Mouse (Mus musculus): ENCODE data around the gene Rpl35. TPM values are rescaled to one million over a fixed set of nuclear protein-coding genes. Genes with fewer than 3 reads are reported as not detected.
A peak's percentile ranks its signal among the peaks of the same experiment; 100 is the strongest.
"Not testable (repeated sequence)": the region's sequence is repeated elsewhere in the genome, so short reads cannot be mapped to it uniquely, and the experiment has no call there.

The Rpl35 gene
- 592 and 671 TPM in 2 replicates for polyA plus RNA-seq (2015; fragmentation: Nextera tagmentation; extraction: Ambion mirVana)

DNA sequence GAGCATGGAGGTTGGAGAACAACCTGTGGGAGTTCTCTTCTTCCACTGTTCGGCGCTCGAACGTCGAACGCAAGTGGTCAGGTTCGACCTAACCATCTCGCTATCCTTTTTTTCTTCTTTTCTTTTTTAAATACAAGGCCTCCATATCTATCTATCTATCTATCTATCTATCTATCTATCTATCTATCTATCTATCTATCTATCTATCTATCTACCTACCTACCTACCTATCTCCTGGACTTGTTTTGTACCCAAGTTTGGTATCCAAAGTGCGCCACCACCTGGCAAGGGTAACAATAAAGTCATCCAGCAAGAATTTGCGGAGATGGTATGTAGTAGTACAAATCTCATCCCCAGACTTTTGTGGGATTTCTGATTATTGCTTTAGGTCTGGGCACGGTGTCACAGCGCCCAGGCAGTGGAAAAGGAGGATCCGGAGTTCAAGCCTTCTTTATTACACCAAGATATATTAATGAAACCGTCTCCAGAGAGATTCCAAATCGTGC lies at the start of gene Rpl35:
Gene Rpl35 (minus strand): TSS at position 51 of the 506 bp plus-strand sequence.
- peak within 1 kb of the TSS; percentile 83 for H3K9ac ChIP-seq
- 12% methylated on average over 15 of the region's 15 CpGs for WGBS
- no peaks in the 10 kb centered on the region for H3K9me3 ChIP-seq
- H3K27me3 ChIP-seq: no peaks in the 10 kb centered on the region
- no peak for ATAC-seq (ENCODE audit: low FRiP score, low read depth)
- peak within 1 kb of the TSS; percentile 57 for H3K4me3 ChIP-seq
- peak within 1 kb of the TSS; percentile 87 for H3K27ac ChIP-seq (replicated peaks)
- peaks cover 54% of the 10 kb centered on the region for H3K4me1 ChIP-seq (replicated peaks)
- peak within 1 kb of the TSS; percentile 79 for H3K4me2 ChIP-seq
- H3K36me3 ChIP-seq: peaks cover 19% of the 10 kb centered on the region

GRCm38 (mm10) chr2:39048515-39048914 lies 43.1 kb upstream of the Rpl35 start:
- no peak overlapping the region for H3K4me2 ChIP-seq
- peaks cover 75% of the 10 kb centered on the region for H3K36me3 ChIP-seq
- 94% methylated on average over 1 of the region's 1 CpGs for WGBS
- ATAC-seq (ENCODE audit: low FRiP score, low read depth): no peak
- no peak overlapping the region for H3K27ac ChIP-seq (replicated peaks)
- no peaks in the 10 kb centered on the region for H3K27me3 ChIP-seq
- no peaks in the 10 kb centered on the region for H3K9me3 ChIP-seq
- H3K4me3 ChIP-seq: no peak overlapping the region
- no peaks in the 10 kb centered on the region for H3K4me1 ChIP-seq (replicated peaks)
- H3K9ac ChIP-seq: no peak overlapping the region

DNA sequence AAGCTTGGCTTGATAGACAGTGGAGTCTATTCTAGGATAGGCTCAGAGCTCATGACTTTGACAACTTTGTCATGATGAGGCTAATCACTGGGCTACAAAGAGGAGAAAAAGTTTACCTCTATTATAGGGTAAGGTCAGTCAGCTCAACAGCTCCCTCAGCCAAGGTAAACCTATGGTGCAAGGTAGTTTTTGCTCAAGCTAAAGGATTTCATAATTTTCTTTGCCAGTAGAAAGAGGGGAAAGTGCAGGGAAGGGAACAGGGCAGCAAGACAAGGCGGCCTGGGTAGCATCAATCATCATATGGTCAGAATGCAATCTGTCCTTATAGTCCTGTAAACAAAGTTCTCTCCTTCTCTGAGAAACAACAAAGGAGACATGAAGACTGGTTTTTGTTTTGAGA lies 34.8 kb upstream of the Rpl35 start:
- H3K27ac ChIP-seq (replicated peaks): no peak overlapping the region
- no peak overlapping the region for H3K9ac ChIP-seq
- ATAC-seq (ENCODE audit: low FRiP score, low read depth): no peak
- H3K27me3 ChIP-seq: no peaks in the 10 kb centered on the region
- no peak overlapping the region for H3K4me2 ChIP-seq
- H3K4me1 ChIP-seq (replicated peaks): no peaks in the 10 kb centered on the region
- WGBS: 100% methylated on average over 1 of the region's 1 CpGs
- H3K9me3 ChIP-seq: no peaks in the 10 kb centered on the region
- H3K4me3 ChIP-seq: no peak overlapping the region
- H3K36me3 ChIP-seq: peaks cover 82% of the 10 kb centered on the region

GRCm38 (mm10) chr2:39031611-39032010 lies 26.2 kb upstream of the Rpl35 start:
- Histone ChIP-seq H3K9ac (no peak overlapping the region), H3K27me3 (no peaks in the 10 kb centered on the region), H3K27ac (replicated peaks) (no peak overlapping the region), H3K4me3 (no peak overlapping the region), H3K36me3 (peaks cover 79% of the 10 kb centered on the region), H3K4me2 (no peak overlapping the region), H3K9me3 (no peaks in the 10 kb centered on the region), H3K4me1 (replicated peaks) (no peaks in the 10 kb centered on the region)
- no peak for ATAC-seq (ENCODE audit: low FRiP score, low read depth)
- 83% methylated on average over 1 of the region's 1 CpGs for WGBS

- Histone ChIP-seq H3K36me3 (peaks cover 94% of the 10 kb centered on the region), H3K4me2 (no peak overlapping the region), H3K9me3 (no peaks in the 10 kb centered on the region), H3K4me3 (no peak overlapping the region), H3K27me3 (no peaks in the 10 kb centered on the region), H3K27ac (replicated peaks) (no peak overlapping the region), H3K9ac (no peak overlapping the region), H3K4me1 (replicated peaks) (no peaks in the 10 kb centered on the region)
- WGBS: 84% methylated on average over 1 of the region's 1 CpGs
- ATAC-seq (ENCODE audit: low FRiP score, low read depth): no peak
Measured at GRCm38 (mm10) chr2:39020004-39020403, 14.6 kb upstream of the Rpl35 start.

DNA sequence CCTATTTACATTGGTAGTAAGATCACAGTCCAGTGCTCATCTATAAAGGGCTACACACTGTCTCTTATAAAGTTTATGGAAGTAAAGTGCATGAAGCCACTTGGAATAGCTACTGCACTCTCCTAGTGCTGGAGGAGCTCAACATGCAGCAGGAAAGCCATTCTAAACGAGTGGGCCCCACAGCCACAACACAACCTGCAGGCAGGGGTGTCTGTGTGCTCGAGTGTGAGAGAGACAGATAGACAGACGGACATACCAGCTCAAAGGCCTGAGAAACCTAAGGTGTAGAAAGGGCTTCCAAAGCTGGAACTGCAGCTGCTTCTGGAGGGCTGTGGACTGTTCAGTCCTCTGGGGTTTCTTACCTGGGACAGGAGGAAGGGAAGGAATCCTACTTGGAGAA lies 11.2 kb upstream of the Rpl35 start:
- ATAC-seq (ENCODE audit: low FRiP score, low read depth): no peak
- WGBS: 81% methylated on average over 3 of the region's 3 CpGs
- Histone ChIP-seq H3K9me3 (no peaks in the 10 kb centered on the region), H3K9ac (no peak overlapping the region), H3K27me3 (no peaks in the 10 kb centered on the region), H3K4me1 (replicated peaks) (peaks cover 3% of the 10 kb centered on the region), H3K27ac (replicated peaks) (no peak overlapping the region), H3K4me3 (no peak overlapping the region), H3K36me3 (peaks cover 84% of the 10 kb centered on the region), H3K4me2 (no peak overlapping the region)

DNA sequence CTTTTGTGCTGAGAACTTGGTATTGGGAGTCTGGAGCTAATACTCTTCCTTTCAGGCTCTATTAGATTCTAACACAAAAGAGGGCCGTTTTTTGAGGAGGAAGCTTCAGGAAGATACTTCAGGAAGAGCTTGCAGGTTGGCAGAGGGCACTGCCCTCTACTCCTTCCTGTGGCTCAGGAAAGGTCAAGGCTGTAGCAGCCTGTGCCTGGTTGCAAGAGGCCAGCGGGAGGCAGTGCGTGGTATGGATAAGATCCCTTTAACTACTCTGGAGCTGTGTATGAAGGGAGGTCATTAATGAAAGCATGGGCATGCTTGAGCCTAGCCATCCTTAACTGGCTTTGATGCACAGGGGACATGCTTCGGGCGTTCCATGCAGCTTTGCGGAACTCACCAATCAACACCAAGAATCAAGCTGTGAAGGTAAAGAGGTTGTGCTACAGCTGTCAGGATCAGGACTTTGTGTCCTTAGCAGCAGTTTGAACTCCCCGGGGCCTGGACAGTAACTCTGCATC lies 7.4 kb upstream of the Rpl35 start:
- peaks cover 30% of the 10 kb centered on the region for H3K4me1 ChIP-seq (replicated peaks)
- H3K4me3 ChIP-seq: no peak overlapping the region
- H3K4me2 ChIP-seq: no peak overlapping the region
- 81% methylated on average over 7 of the region's 7 CpGs for WGBS
- H3K27me3 ChIP-seq: no peaks in the 10 kb centered on the region
- H3K36me3 ChIP-seq: peaks cover 48% of the 10 kb centered on the region
- H3K27ac ChIP-seq (replicated peaks): no peak overlapping the region
- no peak overlapping the region for H3K9ac ChIP-seq
- no peaks in the 10 kb centered on the region for H3K9me3 ChIP-seq
- ATAC-seq (ENCODE audit: low FRiP score, low read depth): no peak

DNA sequence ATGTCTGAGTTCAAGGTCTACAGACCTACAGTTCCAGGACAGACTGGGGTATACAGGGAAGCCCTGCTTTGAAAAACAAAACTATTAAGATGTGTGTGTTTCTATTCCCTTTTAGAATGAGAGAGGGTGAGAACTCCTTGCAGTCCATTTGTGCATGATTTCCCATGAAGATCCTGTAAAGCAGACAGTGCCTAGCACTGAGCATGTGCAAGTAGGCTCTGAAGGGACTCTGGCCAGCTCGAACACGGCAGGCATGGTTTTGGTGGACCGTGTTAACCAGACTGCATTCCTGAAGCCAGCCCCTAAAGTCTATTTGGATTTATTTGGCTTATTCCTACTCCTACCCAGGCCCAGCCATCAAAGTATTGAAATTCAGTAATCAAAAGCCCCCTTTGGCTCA lies 6.5 kb upstream of the Rpl35 start:
- no peak overlapping the region for H3K9ac ChIP-seq
- H3K27me3 ChIP-seq: no peaks in the 10 kb centered on the region
- no peak overlapping the region; the same call in 1 of the 2 replicates for H3K27ac ChIP-seq (replicated peaks)
- WGBS: 92% methylated on average over 3 of the region's 3 CpGs
- H3K9me3 ChIP-seq: no peaks in the 10 kb centered on the region
- H3K4me2 ChIP-seq: no peak overlapping the region
- peaks cover 34% of the 10 kb centered on the region for H3K4me1 ChIP-seq (replicated peaks)
- H3K36me3 ChIP-seq: peaks cover 41% of the 10 kb centered on the region
- H3K4me3 ChIP-seq: no peak overlapping the region
- ATAC-seq (ENCODE audit: low FRiP score, low read depth): no peak

DNA sequence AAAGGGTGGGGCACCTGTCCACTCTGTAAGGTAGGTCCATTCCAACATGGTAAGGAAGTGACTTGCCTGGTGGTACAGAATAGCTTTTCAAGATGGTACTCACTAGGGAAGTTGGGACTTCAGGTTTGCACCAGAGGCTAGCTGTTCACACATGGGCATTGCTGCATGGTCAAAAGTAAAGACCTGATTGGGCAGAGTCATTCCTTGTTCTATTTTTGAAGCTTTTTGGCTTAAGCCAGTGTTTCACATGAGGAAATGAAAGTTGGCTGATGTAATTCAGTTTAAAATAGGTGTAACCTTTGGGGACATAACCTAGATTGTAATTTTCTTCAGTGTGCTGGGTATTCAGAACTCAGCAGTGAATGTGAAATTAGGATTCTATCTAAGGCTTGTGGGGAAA lies 5.8 kb upstream of the Rpl35 start:
- peaks cover 39% of the 10 kb centered on the region for H3K4me1 ChIP-seq (replicated peaks)
- no peaks in the 10 kb centered on the region for H3K27me3 ChIP-seq
- no peak overlapping the region for H3K9ac ChIP-seq
- no peaks in the 10 kb centered on the region for H3K9me3 ChIP-seq
- H3K27ac ChIP-seq (replicated peaks): no peak overlapping the region
- ATAC-seq (ENCODE audit: low FRiP score, low read depth): no peak
- H3K36me3 ChIP-seq: peaks cover 33% of the 10 kb centered on the region
- no peak overlapping the region for H3K4me3 ChIP-seq
- no peak overlapping the region for H3K4me2 ChIP-seq

DNA sequence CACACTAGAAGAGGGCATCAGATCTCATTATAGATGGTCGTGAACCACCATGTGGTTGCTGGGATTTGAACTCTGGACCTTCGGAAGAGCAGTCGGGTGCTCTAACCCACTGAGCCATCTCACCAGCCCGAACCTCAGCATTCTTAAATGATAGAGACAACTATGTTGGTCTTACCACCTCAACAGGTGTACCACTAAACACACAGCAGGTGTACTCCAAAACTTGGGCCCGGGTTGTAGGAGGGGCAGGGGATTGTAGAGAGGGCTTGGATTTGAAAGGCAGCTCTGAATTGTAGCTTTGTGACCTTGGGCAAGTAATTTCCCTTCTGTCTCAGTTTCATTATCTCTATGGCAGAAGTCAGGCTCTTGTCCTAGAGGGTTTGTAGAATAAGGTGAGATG lies 4.7 kb upstream of the Rpl35 start:
- Histone ChIP-seq H3K36me3 (peaks cover 22% of the 10 kb centered on the region), H3K4me1 (replicated peaks) (peaks cover 46% of the 10 kb centered on the region)
- 92% methylated on average over 5 of the region's 5 CpGs for WGBS
- H3K4me2 ChIP-seq; H3K9me3 ChIP-seq; ATAC-seq (ENCODE audit: low FRiP score, low read depth); H3K9ac ChIP-seq; H3K27me3 ChIP-seq; H3K27ac ChIP-seq (replicated peaks); H3K4me3 ChIP-seq: not testable (repeated sequence)

GRCm38 (mm10) chr2:39008954-39009365 lies 3.5 kb upstream of the Rpl35 start:
- no peak for ATAC-seq (ENCODE audit: low FRiP score, low read depth)
- 27% methylated on average over 3 of the region's 3 CpGs for WGBS

GRCm38 (mm10) chr2:39008350-39008851 lies 3.0 kb upstream of the Rpl35 start:
- Histone ChIP-seq H3K9ac (peak overlapping the region; percentile 90), H3K4me2 (peak overlapping the region; percentile 86), H3K27me3 (no peaks in the 10 kb centered on the region), H3K4me1 (replicated peaks) (peaks cover 56% of the 10 kb centered on the region), H3K9me3 (no peaks in the 10 kb centered on the region), H3K36me3 (peaks cover 6% of the 10 kb centered on the region; the same call in 1 of the 2 replicates), H3K27ac (replicated peaks) (peak overlapping the region; percentile 87), H3K4me3 (peak overlapping the region; percentile 87)
- peak; percentile 40 for ATAC-seq (ENCODE audit: low FRiP score, low read depth)
- under 1% methylated on average over 25 of the region's 25 CpGs for WGBS

More at GRCm38 (mm10) chr2:39008954-39009365, 3.5 kb upstream of the Rpl35 start:
- Histone ChIP-seq H3K9me3 (no peaks in the 10 kb centered on the region), H3K4me1 (replicated peaks) (peaks cover 51% of the 10 kb centered on the region), H3K4me3 (peak overlapping the region; percentile 87), H3K27ac (replicated peaks) (peak overlapping the region; percentile 87), H3K36me3 (peaks cover 12% of the 10 kb centered on the region), H3K27me3 (no peaks in the 10 kb centered on the region), H3K9ac (peak overlapping the region; percentile 90), H3K4me2 (peak overlapping the region; percentile 86)

DNA sequence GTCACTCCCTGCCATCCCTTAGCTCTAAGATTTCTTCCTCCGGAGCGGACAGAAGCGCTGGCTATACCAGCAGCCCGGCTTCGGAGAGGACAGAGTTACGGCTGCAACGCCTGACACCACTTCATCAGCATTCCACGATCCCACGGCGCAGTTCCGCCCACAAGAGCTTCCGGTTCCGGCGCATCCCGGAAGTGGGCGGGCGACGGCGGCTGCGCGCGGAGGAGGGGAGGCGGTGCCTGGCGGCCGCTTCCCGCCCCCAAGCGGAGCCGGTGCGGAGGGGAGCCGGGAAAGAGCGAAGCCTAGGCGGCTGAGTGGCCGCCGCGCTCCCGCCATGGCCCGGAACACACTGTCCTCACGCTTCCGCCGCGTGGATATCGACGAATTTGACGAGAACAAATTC lies 2.4 kb upstream of the Rpl35 start:
- H3K27me3 ChIP-seq: no peaks in the 10 kb centered on the region
- H3K4me3 ChIP-seq: peak overlapping the region; percentile 87
- H3K36me3 ChIP-seq: peaks cover 4% of the 10 kb centered on the region
- H3K4me1 ChIP-seq (replicated peaks): peaks cover 62% of the 10 kb centered on the region
- peak overlapping the region; percentile 87 for H3K27ac ChIP-seq (replicated peaks)
- peak overlapping the region; percentile 86 for H3K4me2 ChIP-seq
- WGBS: 0% methylated on average over 43 of the region's 44 CpGs
- no peaks in the 10 kb centered on the region for H3K9me3 ChIP-seq
- ATAC-seq (ENCODE audit: low FRiP score, low read depth): peak; percentile 89
- H3K9ac ChIP-seq: peak overlapping the region; percentile 90
